Mouse (Mus musculus): ENCODE results near the gene Crybg1.
"Not testable (repeated sequence)": the region's sequence is repeated elsewhere in the genome, so short reads cannot be mapped to it uniquely, and the experiment has no call there.

GRCm38 (mm10) chr10:43925776-43926175, 222.9 kb downstream of the Crybg1 start:
- not testable (repeated sequence) for TF ChIP-seq ZNF384 (IDR thresholded peaks at IDR 0.05; ENCODE audit: low read depth, low read length); MAFK (IDR thresholded peaks at IDR 0.05; ENCODE audit: insufficient read depth, low read depth, low read length); CHD2 (IDR thresholded peaks at IDR 0.05; ENCODE audit: low read depth, low read length)
